Mouse (Mus musculus) E14TG2a.4 (cell line): ENCODE results near the gene Pik3ip1.

Source experiments
- H3K27me3 ChIP-seq: 2 replicates; pipeline ENCODE4 v1.6.1; 2014; ENCODE audit warnings: low read length, control low read depth; ENCODE audit not compliant: insufficient read depth
- H3K36me3 ChIP-seq: 2 replicates; pipeline ENCODE4 v1.6.1; 2014; ENCODE audit warnings: low read length, control low read depth; ENCODE audit not compliant: insufficient read depth
- H3K4me1 ChIP-seq: replicated peaks from 2 replicates; pipeline ENCODE4 v1.6.1; 2014; ENCODE audit warnings: low read depth, low read length, control low read depth
- H3K4me3 ChIP-seq: replicated peaks from 2 replicates; pipeline ENCODE4 v1.5.1; 2014; ENCODE audit warnings: mild to moderate bottlenecking, low read length
- H3K9me3 ChIP-seq: 2 replicates; pipeline ENCODE4 v1.6.1; 2014; ENCODE audit warnings: low read length, control low read depth
- CTCF ChIP-seq: conservative IDR thresholded peaks from 2 replicates; pipeline ENCODE4 v1.5.1; 2014; ENCODE audit warnings: low read length
- NANOG ChIP-seq: IDR thresholded peaks from 2 replicates; pipeline ENCODE4 v1.6.1; 2014; ENCODE audit warnings: borderline replicate concordance, low read length, mixed read lengths
- POU5F1 ChIP-seq: IDR thresholded peaks from 2 replicates; pipeline ENCODE4 v1.6.1; 2014; ENCODE audit warnings: low read length, borderline replicate concordance

The Pik3ip1 gene

DNA sequence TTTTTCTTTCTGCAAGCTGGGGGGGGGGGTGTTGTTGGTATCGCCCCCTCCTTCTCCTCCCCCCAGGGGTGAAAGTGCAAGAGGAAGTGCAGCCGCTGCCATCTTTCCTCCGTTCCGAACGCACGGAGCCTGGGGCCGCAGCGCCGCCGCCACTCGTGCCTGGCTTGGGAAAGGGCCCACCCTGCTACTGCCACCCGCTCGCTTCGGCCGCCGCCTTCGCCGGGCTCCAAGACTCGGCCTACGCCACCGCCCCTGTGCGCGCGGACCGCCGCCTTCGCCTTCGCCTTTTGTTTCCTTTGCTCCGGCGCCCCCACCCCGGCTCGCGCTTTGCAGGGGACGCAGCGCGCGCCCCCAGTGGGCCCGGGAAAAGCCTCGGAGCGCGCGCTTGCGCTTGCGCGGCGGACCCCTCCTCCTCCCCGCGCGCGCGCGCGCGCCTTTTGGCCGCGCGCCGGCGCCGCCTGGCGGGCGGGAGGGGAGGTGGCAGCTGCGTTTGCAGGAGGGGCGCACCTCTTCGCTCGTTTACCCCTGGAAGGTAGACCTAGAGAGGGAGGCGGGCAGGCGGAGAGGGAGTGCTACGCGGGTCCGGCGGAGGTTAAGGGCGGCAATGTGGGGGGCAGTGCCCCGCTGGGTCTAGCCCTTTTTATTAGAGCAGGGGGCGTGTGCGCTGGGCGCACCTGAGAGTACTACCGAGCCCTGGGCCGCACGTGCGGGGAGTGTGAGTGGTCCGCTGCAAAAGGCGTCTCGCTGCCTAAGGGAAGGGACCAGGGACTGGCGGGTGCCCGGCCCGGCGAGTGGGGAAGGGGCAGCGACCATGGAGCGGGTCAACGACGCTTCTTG, 40.2 kb upstream of the Pik3ip1 start:
- H3K4me3 ChIP-seq = peak overlapping the region; percentile 94
- H3K36me3 ChIP-seq = peaks cover 36% of the 10 kb centered on the region
- H3K27me3 ChIP-seq = no peaks in the 10 kb centered on the region
- TF ChIP-seq NANOG (no peak), POU5F1 (no peak), CTCF (no peak; the same call in 1 of the 2 replicates)
- no peaks in the 10 kb centered on the region for H3K9me3 ChIP-seq
- peaks cover 39% of the 10 kb centered on the region for H3K4me1 ChIP-seq

DNA sequence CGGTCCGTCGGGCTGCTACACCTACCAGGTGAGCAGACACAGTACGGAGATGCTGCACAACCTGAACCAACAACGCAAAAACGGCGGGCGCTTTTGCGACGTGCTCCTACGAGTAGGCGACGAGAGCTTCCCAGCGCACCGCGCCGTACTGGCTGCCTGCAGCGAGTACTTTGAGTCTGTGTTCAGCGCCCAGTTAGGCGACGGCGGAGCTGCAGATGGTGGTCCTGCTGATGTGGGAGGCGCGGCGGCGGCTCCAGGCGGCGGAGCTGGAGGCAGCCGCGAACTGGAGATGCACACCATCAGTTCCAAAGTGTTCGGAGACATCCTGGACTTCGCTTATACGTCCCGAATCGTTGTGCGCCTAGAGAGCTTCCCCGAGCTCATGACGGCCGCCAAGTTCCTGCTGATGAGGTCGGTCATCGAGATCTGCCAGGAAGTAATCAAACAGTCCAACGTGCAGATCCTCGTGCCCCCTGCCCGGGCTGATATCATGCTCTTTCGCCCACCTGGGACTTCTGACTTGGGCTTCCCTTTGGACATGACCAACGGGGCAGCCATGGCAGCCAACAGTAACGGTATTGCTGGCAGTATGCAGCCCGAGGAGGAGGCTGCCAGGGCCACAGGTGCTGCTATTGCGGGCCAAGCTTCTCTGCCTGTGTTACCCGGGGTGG, 39.4 kb upstream of the Pik3ip1 start:
- H3K36me3 ChIP-seq = peaks cover 44% of the 10 kb centered on the region
- H3K4me3 ChIP-seq = peak overlapping the region; percentile 94
- H3K27me3 ChIP-seq = no peaks in the 10 kb centered on the region
- H3K4me1 ChIP-seq = peaks cover 47% of the 10 kb centered on the region
- TF ChIP-seq NANOG = no peak
- TF ChIP-seq POU5F1 = no peak
- no peak for TF ChIP-seq CTCF
- no peaks in the 10 kb centered on the region for H3K9me3 ChIP-seq

DNA sequence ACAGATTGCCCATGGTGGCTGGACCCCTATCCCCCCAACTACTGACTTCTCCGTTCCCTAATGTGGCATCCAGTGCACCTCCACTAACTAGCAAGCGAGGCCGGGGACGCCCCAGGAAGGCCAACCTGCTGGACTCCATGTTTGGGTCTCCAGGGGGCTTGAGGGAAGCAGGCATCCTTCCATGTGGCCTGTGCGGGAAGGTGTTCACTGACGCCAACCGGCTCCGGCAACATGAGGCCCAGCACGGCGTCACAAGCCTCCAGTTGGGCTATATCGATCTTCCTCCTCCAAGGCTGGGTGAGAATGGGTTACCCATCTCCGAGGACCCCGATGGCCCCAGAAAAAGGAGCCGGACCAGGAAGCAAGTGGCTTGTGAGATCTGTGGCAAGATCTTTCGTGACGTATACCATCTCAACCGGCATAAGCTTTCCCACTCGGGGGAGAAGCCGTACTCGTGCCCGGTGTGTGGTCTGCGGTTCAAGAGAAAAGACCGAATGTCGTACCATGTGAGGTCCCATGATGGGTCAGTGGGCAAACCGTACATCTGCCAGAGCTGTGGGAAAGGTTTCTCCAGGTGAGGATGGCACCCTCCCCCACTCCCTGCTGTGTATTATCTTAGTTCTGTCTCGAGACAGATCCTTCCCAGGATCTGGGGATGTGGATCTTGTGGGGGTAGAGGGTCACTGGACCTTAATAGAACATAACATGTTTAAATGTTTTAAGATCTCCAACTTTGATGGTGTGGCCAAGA, 38.7 kb upstream of the Pik3ip1 start:
- TF ChIP-seq POU5F1 (no peak), CTCF (no peak), NANOG (no peak)
- Histone ChIP-seq H3K4me3 (peak overlapping the region; percentile 94), H3K36me3 (peaks cover 51% of the 10 kb centered on the region), H3K9me3 (no peaks in the 10 kb centered on the region), H3K27me3 (no peaks in the 10 kb centered on the region), H3K4me1 (peaks cover 54% of the 10 kb centered on the region)

DNA sequence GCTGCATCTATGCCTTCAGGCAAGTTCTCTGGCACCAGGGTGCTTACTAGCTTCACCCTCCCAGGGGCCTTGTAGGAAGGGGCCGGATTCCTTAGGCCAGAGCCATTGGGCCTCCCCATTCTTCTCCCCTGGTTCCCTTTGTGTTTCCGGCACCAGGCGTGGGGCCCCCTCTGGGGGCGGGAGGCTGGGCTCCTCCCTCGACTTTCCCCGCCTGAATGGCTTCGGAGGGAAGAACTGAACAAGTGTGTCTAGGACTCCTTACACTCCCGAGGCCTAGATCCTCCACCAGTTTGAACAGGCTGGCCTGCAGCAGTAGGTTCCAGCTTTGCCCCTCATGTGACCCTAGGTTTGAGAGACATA, 38.2 kb upstream of the Pik3ip1 start:
- Histone ChIP-seq H3K27me3 (no peaks in the 10 kb centered on the region), H3K4me1 (peaks cover 55% of the 10 kb centered on the region), H3K9me3 (no peaks in the 10 kb centered on the region), H3K4me3 (peak overlapping the region; percentile 94), H3K36me3 (peaks cover 57% of the 10 kb centered on the region)
- TF ChIP-seq POU5F1 = no peak

DNA sequence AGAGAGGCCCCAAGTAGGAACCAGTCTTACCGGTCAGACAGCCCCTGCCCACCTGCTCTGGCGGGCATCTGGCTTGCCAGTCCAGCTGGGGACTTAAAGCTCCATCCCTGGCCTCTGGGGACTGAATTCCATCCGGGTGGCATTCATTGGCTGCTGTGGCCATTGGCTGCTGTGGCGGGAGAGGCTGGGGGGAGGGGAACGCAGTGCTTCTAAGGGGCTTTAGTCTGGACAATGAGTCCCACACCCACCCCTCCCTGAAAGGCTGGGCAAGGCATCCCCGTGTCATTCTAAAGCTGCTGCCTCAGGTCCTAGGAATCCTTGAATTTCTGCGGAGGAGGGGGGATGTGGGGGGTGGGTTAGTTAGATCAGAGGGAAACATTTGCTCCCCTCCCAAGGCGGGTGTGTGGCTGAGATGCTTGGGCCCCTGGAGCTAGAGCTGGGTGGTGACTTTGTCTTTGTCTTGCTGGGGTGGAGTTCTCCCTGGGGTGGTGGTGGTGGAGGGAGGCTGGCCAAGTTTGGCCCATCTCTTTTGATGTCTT, 37.4 kb upstream of the Pik3ip1 start:
- Histone ChIP-seq H3K4me1 (peaks cover 55% of the 10 kb centered on the region), H3K27me3 (no peaks in the 10 kb centered on the region), H3K4me3 (peak overlapping the region; percentile 94), H3K36me3 (peaks cover 64% of the 10 kb centered on the region), H3K9me3 (no peaks in the 10 kb centered on the region)
- no peak for TF ChIP-seq POU5F1
- no peak for TF ChIP-seq NANOG
- no peak for TF ChIP-seq CTCF

DNA sequence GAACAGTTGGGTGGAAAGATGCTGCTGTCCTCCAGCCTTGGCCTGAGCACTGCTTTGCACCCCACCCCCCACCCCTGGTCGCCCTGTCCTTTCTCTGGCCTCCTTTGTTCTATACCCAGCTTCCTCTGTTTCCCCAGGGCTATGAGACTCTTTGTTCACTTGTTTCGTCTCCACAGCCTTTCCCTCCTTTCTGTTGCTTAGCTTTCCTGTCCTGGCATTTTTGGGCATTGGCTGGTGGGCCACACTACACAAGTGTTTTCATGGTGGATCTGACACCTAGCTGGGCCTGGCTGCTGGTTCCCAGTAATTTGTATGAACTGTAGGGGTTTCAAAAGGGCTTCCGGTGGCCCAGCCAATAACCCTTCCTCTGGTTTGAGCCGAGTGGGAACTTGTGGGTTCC, 36.8 kb upstream of the Pik3ip1 start:
- H3K4me1 ChIP-seq = peaks cover 55% of the 10 kb centered on the region
- TF ChIP-seq NANOG = no peak
- TF ChIP-seq POU5F1 = no peak
- TF ChIP-seq CTCF = no peak
- no peaks in the 10 kb centered on the region for H3K9me3 ChIP-seq
- H3K4me3 ChIP-seq = peak overlapping the region; percentile 94
- H3K27me3 ChIP-seq = no peaks in the 10 kb centered on the region
- H3K36me3 ChIP-seq = peaks cover 70% of the 10 kb centered on the region

DNA sequence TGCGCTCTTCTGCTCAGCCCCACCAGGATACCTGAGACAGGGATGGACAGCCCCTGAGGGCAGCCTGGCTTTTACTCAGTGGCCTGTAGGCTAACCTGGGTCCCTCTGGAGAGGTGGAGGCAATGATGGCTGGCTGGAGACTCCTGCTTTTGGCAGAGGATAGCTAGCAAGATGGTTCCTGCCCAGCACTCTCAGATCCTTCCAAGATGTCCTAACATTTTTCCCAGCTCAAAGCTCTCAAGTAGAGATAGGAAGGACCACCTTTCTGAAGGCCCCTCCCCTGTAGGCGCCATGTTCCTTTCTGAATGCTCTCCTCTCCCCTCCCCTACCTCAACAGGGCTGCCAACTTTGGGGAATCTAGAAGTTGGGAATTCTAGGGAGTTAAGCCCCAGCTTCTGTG, 35.6 kb upstream of the Pik3ip1 start:
- no peaks in the 10 kb centered on the region for H3K9me3 ChIP-seq
- peaks cover 83% of the 10 kb centered on the region for H3K36me3 ChIP-seq
- peaks cover 67% of the 10 kb centered on the region for H3K4me1 ChIP-seq
- peak overlapping the region; percentile 94 for H3K4me3 ChIP-seq
- H3K27me3 ChIP-seq = no peaks in the 10 kb centered on the region
- TF ChIP-seq POU5F1 (no peak), NANOG (no peak), CTCF (no peak)

DNA sequence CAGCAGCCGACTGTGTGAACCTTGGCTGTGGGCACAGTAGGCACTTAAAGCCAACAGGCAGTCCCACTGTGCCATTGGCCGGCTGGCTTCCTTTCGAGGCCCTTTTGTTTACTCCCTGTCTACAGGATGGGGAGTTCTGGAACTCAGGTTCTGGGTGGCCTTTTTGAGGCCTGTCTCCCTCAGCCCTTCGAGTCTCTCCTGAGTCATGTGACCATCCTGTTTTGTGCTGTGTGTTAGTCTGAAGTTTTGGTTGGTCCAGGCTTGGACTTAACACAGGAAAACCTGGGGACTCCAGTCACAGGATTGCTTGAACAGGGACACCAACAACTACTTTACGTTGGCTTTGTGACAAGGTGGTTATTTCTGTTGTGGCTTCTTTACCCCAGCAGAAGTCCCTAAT, 34.1 kb upstream of the Pik3ip1 start:
- peaks cover 94% of the 10 kb centered on the region for H3K36me3 ChIP-seq
- no peaks in the 10 kb centered on the region for H3K9me3 ChIP-seq
- TF ChIP-seq NANOG (no peak), POU5F1 (no peak), CTCF (no peak)
- no peaks in the 10 kb centered on the region for H3K27me3 ChIP-seq
- peak overlapping the region; percentile 94 for H3K4me3 ChIP-seq
- peaks cover 81% of the 10 kb centered on the region for H3K4me1 ChIP-seq
